Mouse (Mus musculus) heart, embryonic 11.5 days (tissue): ENCODE data around the gene Olfr632. TPM values are rescaled to one million over a fixed set of nuclear protein-coding genes. Genes with fewer than 3 reads are reported as not detected.
"Not testable (repeated sequence)": the region's sequence is repeated elsewhere in the genome, so short reads cannot be mapped to it uniquely, and the experiment has no call there.

Source experiments
- ATAC-seq: fragments of 200-750 bp; cut with Nextera tagmentation; replicated peaks from 2 replicates; pipeline ENCODE4 v1.8.0; 2017; ENCODE audit warnings: moderate library complexity; ENCODE audit not compliant: insufficient number of reproducible peaks, low FRiP score, low TSS enrichment
- H3K27ac ChIP-seq: fragments of 300-500 bp; sonication (generic); 2 replicates; pipeline ENCODE4 v1.5.1; 2014; ENCODE audit warnings: mild to moderate bottlenecking, low read depth, low read length
- H3K27me3 ChIP-seq: fragments of 300-500 bp; sonication (generic); 2 replicates; pipeline ENCODE4 v1.6.1; 2014; ENCODE audit warnings: mild to moderate bottlenecking, low read length, mixed read lengths; ENCODE audit not compliant: control insufficient read depth, insufficient read depth
- H3K36me3 ChIP-seq: fragments of 300-500 bp; sonication (generic); 2 replicates; pipeline ENCODE4 v1.6.1; 2014; ENCODE audit warnings: mild to moderate bottlenecking, low read length, moderate library complexity, mixed read lengths; ENCODE audit not compliant: control insufficient read depth, insufficient read depth
- H3K4me1 ChIP-seq: fragments of 300-500 bp; sonication (generic); 2 replicates; pipeline ENCODE4 v1.6.1; 2014; ENCODE audit warnings: low read length; ENCODE audit not compliant: control insufficient read depth, insufficient read depth
- H3K4me2 ChIP-seq: fragments of 300-500 bp; sonication (generic); 2 replicates; pipeline ENCODE4 v1.6.1; 2014; ENCODE audit warnings: mild to moderate bottlenecking, moderate library complexity
- H3K4me3 ChIP-seq: fragments of 300-500 bp; sonication (generic); 2 replicates; pipeline ENCODE4 v1.5.1; 2014; ENCODE audit warnings: low read depth, low read length
- H3K9ac ChIP-seq: fragments of 300-500 bp; sonication (generic); 2 replicates; pipeline ENCODE4 v1.6.1; 2014; ENCODE audit warnings: mild to moderate bottlenecking, low read depth, low read length, moderate library complexity
- H3K9me3 ChIP-seq: fragments of 300-500 bp; sonication (generic); replicated peaks from 2 replicates; pipeline ENCODE4 v1.6.1; 2016; ENCODE audit warnings: low read length; ENCODE audit not compliant: control insufficient read depth
- WGBS: fragments of 180-500 bp; shearing (Covaris S2); extraction: QIAGEN DNeasy Blood & Tissue Kit; methylation state at CpG from one replicate; pipeline ENCODE4 v1.1.7; 2014; ENCODE audit not compliant: insufficient replicate concordance; 5-methylcytosine and 5-hydroxymethylcytosine counted together
- polyA plus RNA-seq: library from polyadenylated mRNA; unstranded; fragments of >200 nt; fragmentation: Nextera tagmentation; extraction: Ambion mirVana; gene quantifications from 2 replicates; pipeline ENCODE4 v1.2.1, GENCODE M21; 2014

The Olfr632 gene
- polyA plus RNA-seq, 1 experiment from 2014 or later = 0.11 TPM

DNA sequence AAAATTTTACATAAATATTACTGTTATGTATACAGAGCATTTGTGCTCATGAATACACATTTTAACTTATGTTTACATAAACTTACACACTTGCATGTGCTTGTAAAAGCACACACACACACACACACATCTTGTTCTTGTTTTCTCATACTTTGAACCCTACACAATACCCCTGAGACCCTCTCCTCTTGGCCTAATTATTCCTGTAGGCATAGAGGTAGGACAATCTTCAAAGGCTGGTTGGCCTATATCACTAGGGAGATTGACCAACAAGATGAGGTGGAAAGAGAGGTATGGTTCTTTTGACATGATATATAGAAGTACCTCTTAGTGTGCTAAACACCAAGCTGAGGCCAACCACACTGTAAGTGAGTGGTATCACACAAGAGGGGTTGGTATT lies 10.0 kb downstream of the Olfr632 start, which contains the start of gene Olfr633:
Gene Olfr633 (plus strand): TSS at position 301 of the 400 bp plus-strand sequence.
- Histone ChIP-seq H3K4me3 (no peak within 1 kb of the TSS), H3K9me3 (no peaks in the 10 kb centered on the region), H3K36me3 (no peaks in the 10 kb centered on the region), H3K4me2 (no peak within 1 kb of the TSS), H3K9ac (no peak within 1 kb of the TSS), H3K27ac (no peak within 1 kb of the TSS), H3K27me3 (no peaks in the 10 kb centered on the region), H3K4me1 (no peaks in the 10 kb centered on the region)
- ATAC-seq = no peak

DNA sequence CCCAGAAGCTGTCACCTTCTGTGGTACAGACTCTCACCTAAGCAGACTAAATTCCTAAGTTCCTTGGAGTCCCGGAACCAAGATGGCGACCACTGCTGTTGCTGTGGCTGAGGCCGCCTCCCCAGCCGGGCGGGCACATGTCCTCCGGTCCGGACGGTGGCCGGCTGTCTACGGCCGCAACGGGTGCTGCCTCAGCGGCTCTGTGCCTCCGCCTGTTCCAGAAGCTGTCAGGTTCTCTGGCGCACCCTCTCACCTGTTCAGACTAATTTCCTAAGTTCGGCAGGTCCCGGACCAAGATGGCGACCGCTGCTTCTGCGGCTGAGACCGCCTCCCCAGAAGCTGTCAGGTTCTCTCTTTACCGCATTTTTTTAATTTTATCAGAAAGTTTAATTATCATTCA lies 32.7 kb downstream of the Olfr632 start:
- not testable (repeated sequence) for H3K27me3 ChIP-seq, H3K27ac ChIP-seq, H3K4me2 ChIP-seq, H3K4me1 ChIP-seq, H3K9ac ChIP-seq, ATAC-seq, H3K9me3 ChIP-seq, H3K4me3 ChIP-seq, H3K36me3 ChIP-seq
- 94% methylated on average over 22 of the region's 22 CpGs for WGBS

DNA sequence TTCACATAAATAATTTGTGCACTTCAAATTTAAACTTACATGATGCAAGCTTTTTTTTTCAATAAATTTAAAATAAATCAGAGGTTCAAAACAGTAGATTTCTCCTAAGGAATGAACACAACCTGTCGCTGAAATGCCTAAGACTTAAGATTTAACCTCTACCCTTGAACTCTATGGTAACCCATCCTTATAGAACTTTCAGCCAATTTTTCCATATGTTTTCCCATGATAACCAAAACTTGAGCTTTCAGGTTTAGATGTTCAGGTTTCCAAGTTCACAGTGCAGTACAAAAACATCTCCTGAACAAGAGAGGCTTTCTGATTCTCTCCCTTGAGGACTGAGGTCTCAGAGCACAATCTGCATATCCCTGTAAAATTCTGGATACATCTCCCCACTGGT lies 36.7 kb downstream of the Olfr632 start, which contains the start of gene Olfr635:
Gene Olfr635 (plus strand): TSS at position 301 of the 400 bp plus-strand sequence.
- no peak for ATAC-seq
- Histone ChIP-seq H3K4me3 (no peak within 1 kb of the TSS), H3K9ac (no peak within 1 kb of the TSS), H3K36me3 (no peaks in the 10 kb centered on the region), H3K9me3 (no peaks in the 10 kb centered on the region), H3K27me3 (no peaks in the 10 kb centered on the region), H3K4me2 (no peak within 1 kb of the TSS), H3K27ac (no peak within 1 kb of the TSS), H3K4me1 (no peaks in the 10 kb centered on the region)
- 71% methylated on average over 1 of the region's 1 CpGs for WGBS

DNA sequence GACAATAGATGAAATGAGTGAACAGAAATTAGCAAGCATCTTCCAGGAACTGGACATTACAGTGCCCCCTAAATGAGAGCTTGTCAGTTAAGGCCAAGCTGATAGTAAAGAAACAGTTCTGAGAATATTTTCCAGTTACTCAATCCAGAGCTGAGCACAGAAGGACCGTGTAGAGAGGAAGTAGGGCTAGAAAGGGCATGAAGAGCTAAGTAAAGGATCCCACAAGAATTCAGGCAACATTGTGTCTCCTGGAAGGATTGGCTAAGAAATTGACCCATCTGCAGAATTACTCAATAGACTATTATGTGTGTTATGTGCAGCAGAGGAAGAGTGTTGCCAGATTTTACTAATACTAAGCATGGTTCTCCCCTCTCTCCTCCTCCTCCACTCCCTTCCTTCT lies 37.6 kb downstream of the Olfr632 start:
- Histone ChIP-seq H3K4me2 (no peak overlapping the region), H3K9ac (no peak overlapping the region), H3K4me1 (no peaks in the 10 kb centered on the region), H3K27me3 (no peaks in the 10 kb centered on the region), H3K4me3 (no peak overlapping the region), H3K9me3 (no peaks in the 10 kb centered on the region), H3K36me3 (no peaks in the 10 kb centered on the region), H3K27ac (no peak overlapping the region)
- ATAC-seq = no peak
- whole genome bisulfite sequencing = 74% methylated on average over 1 of the region's 1 CpGs

Other genes with a start within 250 kb of the Olfr632 start
- gene Olfr243, start 219.7 kb upstream of the Olfr632 start, polyA plus RNA-seq = not detected in 2 replicates
- not detected in 2 replicates for gene Olfr628, start 204.0 kb upstream of the Olfr632 start, polyA plus RNA-seq
- not detected in 2 replicates for gene Olfr629, start 189.4 kb upstream of the Olfr632 start, polyA plus RNA-seq
- 0.07 TPM in 1 of 2 replicates, not detected in the other for gene Olfr630, start 177.0 kb upstream of the Olfr632 start, polyA plus RNA-seq
- gene Olfr69, start 162.8 kb upstream of the Olfr632 start, polyA plus RNA-seq = not detected in 2 replicates
- not detected in 2 replicates for gene Olfr68, start 154.6 kb upstream of the Olfr632 start, polyA plus RNA-seq
- 0.08 TPM in 1 of 2 replicates, not detected in the other for gene Olfr67, start 142.5 kb upstream of the Olfr632 start, polyA plus RNA-seq
- gene Hbb-bt, start 120.4 kb upstream of the Olfr632 start, polyA plus RNA-seq = 2,483 and 3,067 TPM in 2 replicates
- 849 and 1,123 TPM in 2 replicates for gene Hbb-bs, start 106.3 kb upstream of the Olfr632 start, polyA plus RNA-seq
- 0.31 TPM in 1 of 2 replicates, not detected in the other for gene Hbb-bh2, start 93.8 kb upstream of the Olfr632 start, polyA plus RNA-seq
- 7,786 and 8,740 TPM in 2 replicates for gene Hbb-bh1, start 91.2 kb upstream of the Olfr632 start, polyA plus RNA-seq
- gene Hbb-y, start 81.1 kb upstream of the Olfr632 start, polyA plus RNA-seq = 35,401 and 41,924 TPM in 2 replicates
- not detected in 2 replicates for gene Olfr66, start 48.1 kb upstream of the Olfr632 start, polyA plus RNA-seq
- not detected in 2 replicates for gene Olfr64, start 39.9 kb upstream of the Olfr632 start, polyA plus RNA-seq
- gene Olfr65, start 30.9 kb upstream of the Olfr632 start, polyA plus RNA-seq = not detected in 2 replicates
- not detected in 2 replicates for gene Olfr631, start 5.5 kb upstream of the Olfr632 start, polyA plus RNA-seq
- not detected in 2 replicates for gene Olfr633, start 10.1 kb downstream of the Olfr632 start, polyA plus RNA-seq
- not detected in 2 replicates for gene Olfr635, start 36.8 kb downstream of the Olfr632 start, polyA plus RNA-seq
- not detected in 2 replicates for gene Olfr638, start 64.4 kb downstream of the Olfr632 start, polyA plus RNA-seq
- 0.03 TPM in 1 of 2 replicates, not detected in the other for gene Olfr639, start 83.0 kb downstream of the Olfr632 start, polyA plus RNA-seq
- not detected in 2 replicates for gene Olfr640, start 91.2 kb downstream of the Olfr632 start, polyA plus RNA-seq
- not detected in 2 replicates for gene Olfr641, start 101.1 kb downstream of the Olfr632 start, polyA plus RNA-seq
- not detected in 2 replicates for gene Olfr642, start 118.3 kb downstream of the Olfr632 start, polyA plus RNA-seq
- gene 4930516K23Rik, start 127.1 kb downstream of the Olfr632 start, polyA plus RNA-seq = not detected in 2 replicates
- not detected in 2 replicates for gene Olfr644, start 137.5 kb downstream of the Olfr632 start, polyA plus RNA-seq
- not detected in 2 replicates for gene Olfr645, start 151.1 kb downstream of the Olfr632 start, polyA plus RNA-seq
- gene Olfr646, start 170.5 kb downstream of the Olfr632 start, polyA plus RNA-seq = not detected in 2 replicates
- gene Ubqln5, start 195.5 kb downstream of the Olfr632 start, polyA plus RNA-seq = not detected in 2 replicates
- not detected in 2 replicates for gene Olfr643, start 203.1 kb downstream of the Olfr632 start, polyA plus RNA-seq
- gene Ubqln3, start 208.9 kb downstream of the Olfr632 start, polyA plus RNA-seq = not detected in 2 replicates
- not detected in 2 replicates for gene Ubqlnl, start 216.2 kb downstream of the Olfr632 start, polyA plus RNA-seq
- not detected in 2 replicates for gene Olfm5, start 230.5 kb downstream of the Olfr632 start, polyA plus RNA-seq
- 0.24 and 0.30 TPM in 2 replicates for gene Olfr648, start 249.0 kb downstream of the Olfr632 start, polyA plus RNA-seq